Mouse (Mus musculus): ENCODE data around the gene Map6. TPM values are rescaled to one million over a fixed set of nuclear protein-coding genes. Genes with fewer than 3 reads are reported as not detected.

Map6 gene
- polyA plus RNA-seq, 1 experiment from 2014 or later: 0.25 TPM

Other genes with a start within 250 kb of the Map6 start
- 13.5 and 15.1 TPM in 2 replicates for gene Uvrag, start 126.3 kb upstream of the Map6 start, polyA plus RNA-seq (2016; fragmentation: Nextera tagmentation; extraction: Ambion mirVana)
- 57.5 and 59.3 TPM in 2 replicates for gene Dgat2, start 84.7 kb upstream of the Map6 start, polyA plus RNA-seq (2016; fragmentation: Nextera tagmentation; extraction: Ambion mirVana)
- 28.8 and 33.9 TPM in 2 replicates for gene Mogat2, start 28.8 kb upstream of the Map6 start, polyA plus RNA-seq (2016; fragmentation: Nextera tagmentation; extraction: Ambion mirVana)
- gene Serpinh1, start 85.8 kb downstream of the Map6 start, polyA plus RNA-seq (2016; fragmentation: Nextera tagmentation; extraction: Ambion mirVana): 249 and 251 TPM in 2 replicates
- gene Gdpd5, start 114.0 kb downstream of the Map6 start, polyA plus RNA-seq (2016; fragmentation: Nextera tagmentation; extraction: Ambion mirVana): 2.6 and 3.1 TPM in 2 replicates
- 0.14 and 0.32 TPM in 2 replicates for gene Klhl35, start 198.6 kb downstream of the Map6 start, polyA plus RNA-seq (2016; fragmentation: Nextera tagmentation; extraction: Ambion mirVana)
- gene Rps3, start 216.3 kb downstream of the Map6 start, polyA plus RNA-seq (2016; fragmentation: Nextera tagmentation; extraction: Ambion mirVana): 688 TPM in 2 replicates